Mouse (Mus musculus) frontal cortex, postnatal 25 days (tissue): Measurements from ENCODE around the gene Rab8b.
A peak's percentile ranks its signal among the peaks of the same experiment; 100 is the strongest.

ENCODE experiments used
- DNase-seq, 2 experiments: peaks; one replicate each; pipeline ENCODE4 v3.0.0; 2022; ENCODE audit warnings: low spot score in 2 of 2

The Rab8b gene

GRCm38 (mm10) chr9:66919382-66919971 lies at the start of gene Rab8b:
Rab8b (minus strand) TSS chr9:66919687.
- peak; percentile 83 to 90 for DNase-seq

GRCm38 (mm10) chr9:66967492-66967891 lies 48.0 kb upstream of the Rab8b start:
- DNase-seq, result no peak

GRCm38 (mm10) chr9:66961478-66961877 lies 42.0 kb upstream of the Rab8b start:
- DNase-seq, result no peak

- DNase-seq, result no peak
Observed at GRCm38 (mm10) chr9:66957451-66957850, 38.0 kb upstream of the Rab8b start.

GRCm38 (mm10) chr9:66952886-66953285 lies 33.4 kb upstream of the Rab8b start:
- no peak for DNase-seq

- DNase-seq, result no peak
Observed at GRCm38 (mm10) chr9:66952321-66952720, 32.8 kb upstream of the Rab8b start.

GRCm38 (mm10) chr9:66948536-66948935 lies 29.0 kb upstream of the Rab8b start:
- no peak for DNase-seq

GRCm38 (mm10) chr9:66945647-66946641 lies 26.5 kb upstream of the Rab8b start, which contains the start of gene Rps27l:
Rps27l (plus strand) TSS chr9:66946086.
- peak; percentile 69 to 78 for DNase-seq

GRCm38 (mm10) chr9:66945161-66945560 lies 25.7 kb upstream of the Rab8b start:
- DNase-seq, result no peak

GRCm38 (mm10) chr9:66938836-66939235 lies 19.3 kb upstream of the Rab8b start:
- no peak for DNase-seq

- DNase-seq, result no peak
Observed at GRCm38 (mm10) chr9:66937507-66937906, 18.0 kb upstream of the Rab8b start.

- no peak for DNase-seq
Observed at GRCm38 (mm10) chr9:66933869-66934808, 14.7 kb upstream of the Rab8b start.

GRCm38 (mm10) chr9:66930351-66930750 lies 10.9 kb upstream of the Rab8b start:
- no peak for DNase-seq

- DNase-seq, result no peak
Observed at GRCm38 (mm10) chr9:66927696-66928402, 8.4 kb upstream of the Rab8b start.

- DNase-seq, result no peak
Observed at GRCm38 (mm10) chr9:66925853-66926252, 6.4 kb upstream of the Rab8b start.

GRCm38 (mm10) chr9:66922076-66922475 lies 2.6 kb upstream of the Rab8b start:
- no peak for DNase-seq

- no peak for DNase-seq
Observed at GRCm38 (mm10) chr9:66920488-66921279, 1.2 kb upstream of the Rab8b start.

GRCm38 (mm10) chr9:66919981-66920380 lies 494 bp upstream of the Rab8b start:
- no peak for DNase-seq

GRCm38 (mm10) chr9:66918672-66919330 lies 686 bp downstream of the Rab8b start:
- DNase-seq, result no peak

- DNase-seq, result no peak
Observed at GRCm38 (mm10) chr9:66917892-66918255, 1.6 kb downstream of the Rab8b start.
